Mouse (Mus musculus) intestine, embryonic 14.5 days (tissue): ENCODE results near the gene Actb. TPM values are rescaled to one million over a fixed set of nuclear protein-coding genes. Genes with fewer than 3 reads are reported as not detected.

Experiments
- ATAC-seq: fragments of 200-750 bp; cut with Nextera tagmentation; replicated peaks from 2 replicates; pipeline ENCODE4 v1.8.0; 2017; ENCODE audit warnings: low read depth, moderate number of reproducible peaks, moderate TSS enrichment, moderate library complexity; ENCODE audit not compliant: low FRiP score, low TSS enrichment
- DNase-seq: peaks from one replicate; pipeline ENCODE4 v3.0.0-alpha.2; 2018; ENCODE audit warnings: low spot score
- H3K27ac ChIP-seq: fragments of 300-500 bp; sonication (generic); 2 replicates; pipeline ENCODE4 v1.5.1; 2014; ENCODE audit warnings: low read depth, mild to moderate bottlenecking, control low read depth
- H3K27me3 ChIP-seq: fragments of 300-500 bp; sonication (generic); replicated peaks from 2 replicates; pipeline ENCODE4 v1.6.1; 2014; ENCODE audit warnings: low read length, control low read depth; ENCODE audit not compliant: control insufficient read depth, insufficient read depth
- H3K36me3 ChIP-seq: fragments of 300-500 bp; sonication (generic); 2 replicates; pipeline ENCODE4 v1.6.1; 2014; ENCODE audit warnings: low read length, control low read depth; ENCODE audit not compliant: control insufficient read depth, insufficient read depth
- H3K4me1 ChIP-seq: fragments of 300-500 bp; sonication (generic); replicated peaks from 2 replicates; pipeline ENCODE4 v1.6.1; 2014; ENCODE audit warnings: low read length, control low read depth, mixed read lengths; ENCODE audit not compliant: control insufficient read depth, insufficient read depth
- H3K4me2 ChIP-seq: fragments of 300-500 bp; sonication (generic); 2 replicates; pipeline ENCODE4 v1.6.1; 2014; ENCODE audit warnings: low read length
- H3K4me3 ChIP-seq: fragments of 300-500 bp; sonication (generic); 2 replicates; pipeline ENCODE4 v1.5.1; 2014; ENCODE audit warnings: low read depth, low read length, control low read depth, mixed read lengths
- H3K9ac ChIP-seq: fragments of 300-500 bp; sonication (generic); 2 replicates; pipeline ENCODE4 v1.6.1; 2014; ENCODE audit warnings: mild to moderate bottlenecking, low read length
- H3K9me3 ChIP-seq: fragments of 300-500 bp; sonication (generic); 2 replicates; pipeline ENCODE4 v1.6.1; 2016; ENCODE audit warnings: low read length, control low read depth; ENCODE audit not compliant: control insufficient read depth
- WGBS: fragments of 180-500 bp; shearing (Covaris S2); extraction: QIAGEN DNeasy Blood & Tissue Kit; methylation state at CpG from one replicate; pipeline ENCODE4 v1.1.7; 2014; 5-methylcytosine and 5-hydroxymethylcytosine counted together
- polyA plus RNA-seq: library from polyadenylated mRNA; unstranded; fragments of >200 nt; fragmentation: Nextera tagmentation; extraction: Ambion mirVana; gene quantifications from 2 replicates; pipeline ENCODE4 v1.2.1, GENCODE M21; 2014

The Actb gene
- polyA plus RNA-seq, 1 experiment from 2014 or later: 15,561 TPM

GRCm38 (mm10) chr5:142901355-142901802 is 5.2 kb downstream of the Actb start:
- 66% methylated on average over 7 of the region's 7 CpGs for WGBS
- H3K4me2 ChIP-seq: no peak overlapping the region
- no peak overlapping the region for H3K4me3 ChIP-seq
- DNase-seq (peak; percentile 74), ATAC-seq (0 out of 2 replicates have a peak, but pooled peaks have one; percentile 3)
- H3K27ac ChIP-seq: peak overlapping the region; percentile 100
- no peaks in the 10 kb centered on the region for H3K27me3 ChIP-seq
- peaks cover 71% of the 10 kb centered on the region for H3K36me3 ChIP-seq
- H3K4me1 ChIP-seq: peaks cover 11% of the 10 kb centered on the region; the same call in 1 of the 2 replicates
- H3K9me3 ChIP-seq: no peaks in the 10 kb centered on the region
- no peak overlapping the region for H3K9ac ChIP-seq

GRCm38 (mm10) chr5:142900651-142901050 is 5.9 kb downstream of the Actb start:
- Histone ChIP-seq H3K9ac (no peak overlapping the region), H3K27ac (no peak overlapping the region), H3K4me3 (no peak overlapping the region), H3K9me3 (no peaks in the 10 kb centered on the region), H3K4me1 (peaks cover 15% of the 10 kb centered on the region; the same call in 1 of the 2 replicates), H3K27me3 (no peaks in the 10 kb centered on the region), H3K4me2 (no peak overlapping the region), H3K36me3 (peaks cover 71% of the 10 kb centered on the region)
- 67% methylated on average over 7 of the region's 7 CpGs for WGBS
- no peak for ATAC-seq
- DNase-seq: peak; percentile 55

- no peaks in the 10 kb centered on the region for H3K27me3 ChIP-seq
- no peak for DNase-seq
- H3K27ac ChIP-seq: no peak overlapping the region
- H3K9ac ChIP-seq: no peak overlapping the region
- no peak overlapping the region for H3K4me3 ChIP-seq
- no peaks in the 10 kb centered on the region for H3K9me3 ChIP-seq
- 66% methylated on average over 5 of the region's 5 CpGs for WGBS
- ATAC-seq: no peak
- H3K36me3 ChIP-seq: peaks cover 66% of the 10 kb centered on the region
- H3K4me1 ChIP-seq: peaks cover 17% of the 10 kb centered on the region; the same call in 1 of the 2 replicates
- no peak overlapping the region for H3K4me2 ChIP-seq
These were observed 6.5 kb downstream of the Actb start for GRCm38 (mm10) chr5:142899932-142900533.

GRCm38 (mm10) chr5:142899057-142899601 is 7.4 kb downstream of the Actb start:
- H3K9ac ChIP-seq: no peak overlapping the region
- no peaks in the 10 kb centered on the region for H3K9me3 ChIP-seq
- peaks cover 16% of the 10 kb centered on the region for H3K4me1 ChIP-seq
- 84% methylated on average over 9 of the region's 9 CpGs for WGBS
- no peak for ATAC-seq
- no peak overlapping the region for H3K4me3 ChIP-seq
- H3K4me2 ChIP-seq: no peak overlapping the region
- no peak for DNase-seq
- no peaks in the 10 kb centered on the region for H3K27me3 ChIP-seq
- peaks cover 57% of the 10 kb centered on the region for H3K36me3 ChIP-seq
- no peak overlapping the region for H3K27ac ChIP-seq

GRCm38 (mm10) chr5:142898316-142898715 is 8.2 kb downstream of the Actb start:
- Histone ChIP-seq H3K4me3 (no peak overlapping the region), H3K4me2 (no peak overlapping the region), H3K36me3 (peaks cover 48% of the 10 kb centered on the region), H3K27ac (no peak overlapping the region), H3K4me1 (peaks cover 14% of the 10 kb centered on the region), H3K9ac (no peak overlapping the region), H3K27me3 (no peaks in the 10 kb centered on the region), H3K9me3 (no peaks in the 10 kb centered on the region)
- no peak for ATAC-seq
- WGBS: 86% methylated on average over 4 of the region's 4 CpGs
- no peak for DNase-seq

GRCm38 (mm10) chr5:142897568-142898248 is 8.8 kb downstream of the Actb start:
- DNase-seq (no peak), ATAC-seq (no peak)
- Histone ChIP-seq H3K27me3 (no peaks in the 10 kb centered on the region), H3K4me2 (no peak overlapping the region), H3K9me3 (no peaks in the 10 kb centered on the region), H3K9ac (no peak overlapping the region), H3K4me3 (no peak overlapping the region), H3K4me1 (peaks cover 14% of the 10 kb centered on the region), H3K27ac (no peak overlapping the region), H3K36me3 (peaks cover 42% of the 10 kb centered on the region)
- 86% methylated on average over 7 of the region's 7 CpGs for WGBS

- ATAC-seq: no peak
- H3K27ac ChIP-seq: no peak overlapping the region
These were observed 9.8 kb downstream of the Actb start for GRCm38 (mm10) chr5:142896713-142897112.

GRCm38 (mm10) chr5:142896192-142896591 is 10.4 kb downstream of the Actb start:
- no peak for ATAC-seq
- Histone ChIP-seq H3K4me2 (peak overlapping the region; percentile 92; the same call in 1 of the 2 replicates), H3K9ac (no peak overlapping the region), H3K27me3 (no peaks in the 10 kb centered on the region), H3K4me1 (peaks cover 14% of the 10 kb centered on the region), H3K9me3 (no peaks in the 10 kb centered on the region), H3K27ac (no peak overlapping the region), H3K36me3 (peaks cover 27% of the 10 kb centered on the region), H3K4me3 (no peak overlapping the region)
- no peak for DNase-seq
- 79% methylated on average over 10 of the region's 10 CpGs for WGBS

More at GRCm38 (mm10) chr5:142896713-142897112, 9.8 kb downstream of the Actb start:
- H3K27me3 ChIP-seq: no peaks in the 10 kb centered on the region
- peaks cover 14% of the 10 kb centered on the region for H3K4me1 ChIP-seq
- no peak overlapping the region for H3K4me2 ChIP-seq
- no peak overlapping the region for H3K9ac ChIP-seq
- H3K9me3 ChIP-seq: no peaks in the 10 kb centered on the region
- H3K36me3 ChIP-seq: peaks cover 32% of the 10 kb centered on the region
- 88% methylated on average over 5 of the region's 5 CpGs for WGBS
- no peak overlapping the region for H3K4me3 ChIP-seq
- no peak for DNase-seq
